Mouse (Mus musculus) intestine, embryonic 15.5 days (tissue): Measurements from ENCODE around the gene Ttc28. TPM values are rescaled to one million over a fixed set of nuclear protein-coding genes. Genes with fewer than 3 reads are reported as not detected.
A peak's percentile ranks its signal among the peaks of the same experiment; 100 is the strongest.

Source experiments
- ATAC-seq: fragments of 200-750 bp; cut with Nextera tagmentation; 2 replicates; pipeline ENCODE4 v1.8.0; 2017; ENCODE audit warnings: moderate TSS enrichment, moderate library complexity
- H3K27ac ChIP-seq: fragments of 300-500 bp; sonication (generic); 2 replicates; pipeline ENCODE4 v1.5.1; 2015; ENCODE audit warnings: mild to moderate bottlenecking, inconsistent platforms
- H3K27me3 ChIP-seq: fragments of 300-500 bp; sonication (generic); replicated peaks from 2 replicates; pipeline ENCODE4 v1.6.1; 2015; ENCODE audit warnings: inconsistent platforms
- H3K36me3 ChIP-seq: fragments of 300-500 bp; sonication (generic); 2 replicates; pipeline ENCODE4 v1.6.1; 2015; ENCODE audit warnings: inconsistent platforms
- H3K4me1 ChIP-seq: fragments of 300-500 bp; sonication (generic); replicated peaks from 2 replicates; pipeline ENCODE4 v1.6.1; 2015; ENCODE audit warnings: inconsistent platforms
- H3K4me2 ChIP-seq: fragments of 300-500 bp; sonication (generic); replicated peaks from 2 replicates; pipeline ENCODE4 v1.6.1; 2015; ENCODE audit warnings: mild to moderate bottlenecking, inconsistent platforms
- H3K4me3 ChIP-seq: fragments of 300-500 bp; sonication (generic); replicated peaks from 2 replicates; pipeline ENCODE4 v1.5.1; 2015; ENCODE audit warnings: inconsistent platforms
- H3K9ac ChIP-seq: fragments of 300-500 bp; sonication (generic); 2 replicates; pipeline ENCODE4 v1.6.1; 2015; ENCODE audit warnings: inconsistent platforms
- H3K9me3 ChIP-seq: fragments of 300-500 bp; sonication (generic); 2 replicates; pipeline ENCODE4 v1.6.1; 2016; ENCODE audit warnings: inconsistent platforms
- WGBS: fragments of 180-500 bp; shearing (Covaris S2); methylation state at CpG from one replicate; pipeline ENCODE4 v1.1.7; 2015; 5-methylcytosine and 5-hydroxymethylcytosine counted together
- polyA plus RNA-seq: library from polyadenylated mRNA; unstranded; fragments of >200 nt; fragmentation: Nextera tagmentation; extraction: Ambion mirVana; gene quantifications from 2 replicates; pipeline ENCODE4 v1.2.1, GENCODE M21; 2015

Gene Ttc28
- polyA plus RNA-seq, 1 experiment from 2014 or later, result 6.9 TPM

DNA sequence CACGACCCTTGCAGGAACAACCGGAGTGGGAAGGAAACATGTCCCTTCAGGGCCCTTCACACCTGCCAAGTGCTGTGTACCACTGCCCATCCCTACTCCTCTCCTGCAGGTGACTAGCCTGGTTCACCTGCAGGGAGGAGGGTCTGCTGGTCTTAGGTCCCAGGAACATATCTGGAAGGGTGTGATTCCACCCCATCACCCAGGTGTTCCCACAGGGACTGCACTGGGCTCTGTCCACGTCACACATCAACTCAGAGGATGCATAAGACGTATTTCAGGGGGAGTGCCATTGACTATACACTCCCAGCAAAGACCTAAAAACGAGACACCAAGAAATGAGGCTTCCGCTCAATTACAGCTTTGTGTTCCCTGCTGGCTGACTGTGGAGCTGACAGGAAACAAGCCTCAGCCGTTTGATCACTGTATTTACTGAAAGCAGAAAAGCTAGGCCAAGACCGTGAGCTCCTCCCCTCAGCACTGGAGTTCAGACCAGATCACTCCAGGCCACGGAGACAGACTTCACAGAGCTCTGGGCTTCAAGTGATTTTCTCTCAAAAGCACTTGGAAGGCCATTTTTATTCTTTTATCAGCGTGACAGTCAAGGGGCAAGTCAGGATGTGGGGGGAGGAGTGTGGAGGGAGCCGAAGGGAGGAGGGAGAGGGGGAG, 383.1 kb downstream of the Ttc28 start:
- no peak overlapping the region for H3K4me2 ChIP-seq
- H3K27ac ChIP-seq, result peak overlapping the region; percentile 76
- no peaks in the 10 kb centered on the region for H3K9me3 ChIP-seq
- 26% methylated on average over 11 of the region's 11 CpGs for WGBS
- peaks cover 20% of the 10 kb centered on the region for H3K4me1 ChIP-seq
- ATAC-seq, result peak; percentile 69
- peaks cover 5% of the 10 kb centered on the region; the same call in 1 of the 2 replicates for H3K36me3 ChIP-seq
- H3K9ac ChIP-seq, result no peak overlapping the region
- H3K27me3 ChIP-seq, result no peaks in the 10 kb centered on the region
- H3K4me3 ChIP-seq, result no peak overlapping the region

DNA sequence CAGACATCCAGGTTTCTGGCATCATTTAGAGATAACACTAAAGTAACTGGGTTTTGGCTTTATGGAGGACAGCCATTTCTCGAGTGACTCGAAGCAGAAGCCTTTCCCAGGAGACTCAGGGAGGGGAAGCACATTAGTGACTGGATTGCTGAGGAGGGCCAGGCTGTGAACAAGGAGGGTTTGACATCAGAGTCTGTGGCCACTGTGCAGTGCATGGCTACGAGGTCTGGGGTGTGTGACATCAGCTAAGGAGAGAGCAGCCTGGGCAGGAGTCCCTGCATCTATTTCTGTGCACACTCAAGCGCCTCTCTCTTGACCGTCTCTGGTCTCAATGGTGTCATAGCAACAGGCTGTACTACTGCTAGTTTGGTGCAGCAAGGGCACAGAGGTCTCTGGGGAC, 383.8 kb downstream of the Ttc28 start:
- Histone ChIP-seq H3K9me3 (no peaks in the 10 kb centered on the region), H3K36me3 (peaks cover 5% of the 10 kb centered on the region; the same call in 1 of the 2 replicates), H3K4me3 (no peak overlapping the region), H3K27me3 (no peaks in the 10 kb centered on the region), H3K4me2 (no peak overlapping the region), H3K9ac (no peak overlapping the region), H3K27ac (peak overlapping the region; percentile 76; the same call in 1 of the 2 replicates), H3K4me1 (peaks cover 20% of the 10 kb centered on the region)
- peak; percentile 44; the same call in 1 of the 2 replicates for ATAC-seq
- WGBS, result 33% methylated on average over 5 of the region's 5 CpGs

DNA sequence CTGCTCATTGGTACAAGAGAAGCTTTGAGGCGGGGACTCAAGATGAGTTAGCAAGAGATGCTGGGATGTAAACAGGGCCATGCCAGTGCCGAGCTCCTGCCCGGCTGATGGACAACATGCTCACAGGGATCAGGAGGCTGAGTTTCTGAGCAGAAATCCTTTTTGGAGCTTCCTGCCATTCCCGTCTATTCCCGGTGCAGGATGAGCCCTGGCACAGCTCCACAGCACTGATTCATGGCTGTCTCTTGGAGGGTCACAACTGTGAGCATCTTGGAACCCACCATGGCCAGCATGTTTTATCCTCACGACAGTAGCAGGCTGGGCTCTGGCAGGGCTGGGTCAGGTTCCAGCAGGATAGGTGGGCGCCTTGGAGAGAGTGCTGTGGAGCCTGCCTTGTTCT, 384.9 kb downstream of the Ttc28 start:
- H3K27ac ChIP-seq, result no peak overlapping the region
- no peak overlapping the region for H3K4me2 ChIP-seq
- no peak overlapping the region for H3K9ac ChIP-seq
- WGBS, result 77% methylated on average over 7 of the region's 7 CpGs
- peaks cover 5% of the 10 kb centered on the region; the same call in 1 of the 2 replicates for H3K36me3 ChIP-seq
- H3K9me3 ChIP-seq, result no peaks in the 10 kb centered on the region
- peaks cover 20% of the 10 kb centered on the region for H3K4me1 ChIP-seq
- ATAC-seq, result no peak
- H3K4me3 ChIP-seq, result no peak overlapping the region
- H3K27me3 ChIP-seq, result no peaks in the 10 kb centered on the region

- ATAC-seq, result no peak
- WGBS, result 88% methylated on average over 5 of the region's 5 CpGs
- Histone ChIP-seq H3K9me3 (no peaks in the 10 kb centered on the region), H3K36me3 (peaks cover 5% of the 10 kb centered on the region; the same call in 1 of the 2 replicates), H3K4me3 (no peak overlapping the region), H3K27ac (no peak overlapping the region), H3K4me1 (peaks cover 18% of the 10 kb centered on the region), H3K27me3 (no peaks in the 10 kb centered on the region), H3K4me2 (no peak overlapping the region), H3K9ac (no peak overlapping the region)
Observed at GRCm38 (mm10) chr5:111266658-111267057, 387.1 kb downstream of the Ttc28 start.

DNA sequence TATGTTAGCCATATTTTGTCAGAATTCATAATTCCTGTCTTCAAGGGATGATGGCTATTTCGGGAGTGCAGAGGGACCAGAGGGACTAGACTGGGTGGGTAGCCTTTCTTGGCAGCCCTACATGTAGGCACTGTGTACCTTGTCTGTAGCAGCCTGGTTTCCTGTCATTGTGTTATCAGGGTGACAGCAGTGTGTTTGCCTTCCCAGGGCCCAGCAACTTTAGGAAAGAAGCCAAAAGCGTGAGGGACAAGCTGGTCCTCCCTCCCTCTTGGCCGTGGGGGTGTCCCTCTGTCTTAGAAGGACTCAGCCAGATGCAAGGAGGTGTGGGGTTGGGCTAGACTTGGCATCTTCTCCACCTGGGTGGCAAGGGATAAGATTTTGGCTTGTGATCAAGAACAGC, 387.5 kb downstream of the Ttc28 start:
- Histone ChIP-seq H3K4me1 (peaks cover 14% of the 10 kb centered on the region), H3K9ac (no peak overlapping the region), H3K36me3 (peaks cover 5% of the 10 kb centered on the region; the same call in 1 of the 2 replicates), H3K27me3 (no peaks in the 10 kb centered on the region), H3K4me3 (no peak overlapping the region), H3K4me2 (no peak overlapping the region), H3K27ac (no peak overlapping the region), H3K9me3 (no peaks in the 10 kb centered on the region)
- no peak for ATAC-seq
- 87% methylated on average over 3 of the region's 3 CpGs for WGBS

- Histone ChIP-seq H3K9ac (no peak overlapping the region), H3K4me3 (no peak overlapping the region), H3K27ac (no peak overlapping the region), H3K36me3 (peaks cover 5% of the 10 kb centered on the region; the same call in 1 of the 2 replicates), H3K27me3 (no peaks in the 10 kb centered on the region), H3K4me1 (peaks cover 1% of the 10 kb centered on the region; the same call in 1 of the 2 replicates), H3K9me3 (no peaks in the 10 kb centered on the region), H3K4me2 (no peak overlapping the region)
- WGBS, result 30% methylated on average over 2 of the region's 2 CpGs
- ATAC-seq, result no peak
Observed at GRCm38 (mm10) chr5:111268852-111269251, 389.2 kb downstream of the Ttc28 start.

DNA sequence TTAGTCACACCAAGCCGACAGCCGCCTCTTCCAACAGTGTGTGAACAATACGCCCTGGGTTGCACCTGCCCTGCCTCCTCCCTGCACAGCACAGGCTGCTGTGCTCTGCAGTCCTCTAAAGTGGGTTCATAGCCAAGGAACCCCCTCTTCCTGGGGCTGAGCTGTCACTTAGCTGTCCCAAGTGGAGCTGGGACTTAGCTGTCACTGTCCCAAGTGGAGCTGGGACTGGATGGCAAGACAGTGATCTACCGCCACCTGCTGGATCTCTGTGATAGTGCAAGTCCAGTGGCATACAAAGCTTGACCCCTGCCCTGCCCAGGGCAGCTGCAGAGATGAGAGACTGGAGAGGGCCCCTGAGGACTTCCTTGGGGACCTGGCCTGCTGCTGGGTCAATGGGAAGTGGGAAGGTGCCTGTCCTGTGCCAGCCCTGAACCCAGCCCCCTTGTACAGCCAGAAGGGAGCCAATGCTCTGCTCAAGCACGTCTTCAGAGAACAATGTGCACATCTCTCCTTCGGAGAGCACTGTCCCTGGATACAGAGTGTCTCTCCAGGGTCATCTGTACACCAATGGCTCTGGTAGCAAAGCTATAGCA, 390.1 kb downstream of the Ttc28 start:
- ATAC-seq, result peak; percentile 32; the same call in 1 of the 2 replicates
- WGBS, result 66% methylated on average over 6 of the region's 6 CpGs

DNA sequence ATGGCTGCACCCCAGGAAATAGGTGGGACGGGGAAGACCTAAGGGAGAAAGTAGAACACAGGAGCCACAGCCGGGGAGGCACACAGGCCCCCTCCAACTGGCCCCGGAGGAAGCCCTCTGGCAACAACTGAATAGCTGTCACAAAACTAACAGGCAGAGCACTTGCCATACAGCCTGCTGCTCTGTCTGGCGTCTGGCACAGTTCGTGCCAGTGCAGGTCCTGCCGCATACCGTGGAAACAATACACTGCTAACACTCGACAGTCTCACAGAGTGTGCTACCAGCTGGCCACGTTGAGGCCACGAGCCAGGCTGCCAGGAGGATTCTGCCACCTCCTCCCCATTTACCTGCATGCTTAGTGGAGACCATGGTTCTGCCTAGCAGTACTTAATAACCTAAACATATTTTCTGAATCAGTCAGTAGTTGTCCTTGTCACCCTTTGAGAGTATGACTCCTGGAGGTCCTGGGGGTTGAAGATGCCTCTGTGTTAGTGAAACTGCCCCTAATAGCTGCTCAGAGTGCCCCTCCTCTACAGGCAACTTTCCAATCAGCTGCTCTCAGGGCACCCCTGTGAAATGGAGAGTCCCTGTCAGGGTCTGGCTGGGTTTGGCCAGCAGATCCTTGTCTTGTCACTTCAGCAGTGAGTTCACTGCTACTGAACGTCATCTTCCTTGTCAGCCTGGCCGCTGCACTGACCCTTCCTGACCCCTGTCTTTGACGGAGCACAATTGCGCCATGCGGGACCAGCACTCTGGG, 390.8 kb downstream of the Ttc28 start:
- WGBS, result 73% methylated on average over 15 of the region's 15 CpGs
- no peak overlapping the region for H3K4me2 ChIP-seq
- H3K4me3 ChIP-seq, result no peak overlapping the region
- no peaks in the 10 kb centered on the region for H3K4me1 ChIP-seq
- ATAC-seq, result no peak
- H3K27ac ChIP-seq, result no peak overlapping the region
- no peaks in the 10 kb centered on the region for H3K27me3 ChIP-seq
- no peak overlapping the region for H3K9ac ChIP-seq
- peaks cover 5% of the 10 kb centered on the region; the same call in 1 of the 2 replicates for H3K36me3 ChIP-seq
- no peaks in the 10 kb centered on the region for H3K9me3 ChIP-seq

More for the DNA sequence above, 390.1 kb downstream of the Ttc28 start:
- Histone ChIP-seq H3K27ac (no peak overlapping the region), H3K36me3 (peaks cover 5% of the 10 kb centered on the region; the same call in 1 of the 2 replicates), H3K4me3 (no peak overlapping the region), H3K9me3 (no peaks in the 10 kb centered on the region), H3K27me3 (no peaks in the 10 kb centered on the region), H3K4me1 (no peaks in the 10 kb centered on the region), H3K9ac (no peak overlapping the region), H3K4me2 (no peak overlapping the region)

DNA sequence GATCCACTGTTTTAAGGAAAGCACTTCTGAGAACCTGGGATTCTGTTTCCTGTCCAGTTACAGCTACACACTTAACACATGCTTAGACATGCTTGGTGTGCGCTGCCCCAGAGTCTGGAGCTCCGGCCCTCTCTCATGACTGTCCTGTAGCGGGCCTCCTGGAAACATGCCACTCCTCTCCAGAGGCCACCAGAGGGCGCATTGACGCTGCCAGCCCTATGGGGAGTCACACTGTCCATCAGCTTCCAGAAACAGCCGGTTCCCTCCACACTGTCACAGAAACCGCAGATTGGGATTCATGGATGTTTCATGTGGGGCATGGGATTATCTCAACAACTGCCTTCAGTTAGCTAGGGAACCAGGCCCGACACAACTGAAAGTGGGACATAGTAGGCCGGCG, 394.0 kb downstream of the Ttc28 start:
- H3K9me3 ChIP-seq, result no peaks in the 10 kb centered on the region
- peak; percentile 73 for ATAC-seq
- no peaks in the 10 kb centered on the region for H3K4me1 ChIP-seq
- H3K4me2 ChIP-seq, result no peak overlapping the region
- H3K27ac ChIP-seq, result no peak overlapping the region
- no peak overlapping the region for H3K9ac ChIP-seq
- H3K4me3 ChIP-seq, result no peak overlapping the region
- 29% methylated on average over 10 of the region's 10 CpGs for WGBS
- no peaks in the 10 kb centered on the region; the same call in 1 of the 2 replicates for H3K36me3 ChIP-seq
- H3K27me3 ChIP-seq, result no peaks in the 10 kb centered on the region

GRCm38 (mm10) chr5:111274948-111275347, 395.3 kb downstream of the Ttc28 start:
- no peaks in the 10 kb centered on the region; the same call in 1 of the 2 replicates for H3K36me3 ChIP-seq
- H3K4me3 ChIP-seq, result no peak overlapping the region
- ATAC-seq, result no peak
- WGBS, result 81% methylated on average over 5 of the region's 5 CpGs
- H3K27me3 ChIP-seq, result no peaks in the 10 kb centered on the region
- no peak overlapping the region for H3K4me2 ChIP-seq
- H3K4me1 ChIP-seq, result no peaks in the 10 kb centered on the region
- no peaks in the 10 kb centered on the region for H3K9me3 ChIP-seq
- H3K9ac ChIP-seq, result no peak overlapping the region; the same call in 1 of the 2 replicates
- no peak overlapping the region for H3K27ac ChIP-seq

DNA sequence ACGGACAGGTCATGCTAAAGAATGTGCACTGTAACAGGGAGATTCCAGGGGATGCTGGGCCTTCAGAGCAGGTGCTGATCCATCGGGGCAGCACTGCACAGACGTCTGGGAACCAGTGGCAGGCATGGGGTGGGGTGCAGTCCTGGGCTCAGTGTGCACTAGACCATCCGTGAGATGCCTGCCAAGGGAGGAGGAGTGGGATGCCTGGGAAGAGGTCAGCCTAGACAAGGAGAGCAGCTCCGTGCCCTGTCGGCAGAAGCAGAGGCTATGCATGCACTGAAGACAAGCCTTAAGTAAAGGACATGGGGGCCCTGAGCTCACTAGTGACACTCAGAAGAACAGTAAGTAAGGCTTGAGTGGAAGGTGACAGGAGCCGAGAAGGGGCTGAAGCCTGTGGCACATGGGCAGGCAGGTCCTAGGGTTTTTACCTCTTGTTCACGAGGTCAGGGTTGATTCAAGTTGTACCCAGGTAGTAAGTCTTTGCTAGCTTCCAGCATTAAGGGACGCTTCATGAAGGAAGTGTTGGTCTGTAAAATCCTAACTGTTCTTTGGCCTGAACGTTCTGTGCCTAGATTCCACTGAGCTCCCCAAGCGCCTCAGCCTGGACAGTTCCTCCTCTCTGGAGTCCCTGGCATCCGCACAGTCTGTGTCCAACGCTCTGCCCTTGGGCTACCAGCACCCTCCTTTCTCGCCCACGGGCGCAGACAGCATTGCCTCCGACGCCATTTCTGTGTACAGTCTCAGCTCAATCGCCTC, 405.0 kb downstream of the Ttc28 start:
- no peaks in the 10 kb centered on the region for H3K9me3 ChIP-seq

GRCm38 (mm10) chr5:111287571-111287970, 408.0 kb downstream of the Ttc28 start:
- 70% methylated on average over 5 of the region's 5 CpGs for WGBS
- H3K27ac ChIP-seq, result no peak overlapping the region

More for the DNA sequence above, 405.0 kb downstream of the Ttc28 start:
- Histone ChIP-seq H3K27me3 (no peaks in the 10 kb centered on the region), H3K4me3 (no peak overlapping the region), H3K4me2 (no peak overlapping the region), H3K36me3 (no peaks in the 10 kb centered on the region), H3K4me1 (no peaks in the 10 kb centered on the region), H3K27ac (no peak overlapping the region), H3K9ac (no peak overlapping the region)
- 83% methylated on average over 19 of the region's 19 CpGs for WGBS
- ATAC-seq, result no peak

More at GRCm38 (mm10) chr5:111287571-111287970, 408.0 kb downstream of the Ttc28 start:
- no peaks in the 10 kb centered on the region for H3K36me3 ChIP-seq
- H3K4me3 ChIP-seq, result no peak overlapping the region
- ATAC-seq, result no peak
- H3K9me3 ChIP-seq, result no peaks in the 10 kb centered on the region
- H3K4me2 ChIP-seq, result no peak overlapping the region
- no peaks in the 10 kb centered on the region for H3K27me3 ChIP-seq
- no peak overlapping the region for H3K9ac ChIP-seq
- no peaks in the 10 kb centered on the region for H3K4me1 ChIP-seq
